Mouse (Mus musculus): ENCODE results near the gene 9230102O04Rik.

The 9230102O04Rik gene

GRCm38 (mm10) chr2:9871798-9872197, 17.5 kb downstream of the 9230102O04Rik start:
- no peak for DNase-seq (ENCODE audit: low spot score in 2 of 2)

- DNase-seq (ENCODE audit: low spot score in 2 of 2), result no peak
Measured at GRCm38 (mm10) chr2:9871141-9871716, 18.1 kb downstream of the 9230102O04Rik start.

- DNase-seq (ENCODE audit: low spot score in 2 of 2), result no peak
Measured at GRCm38 (mm10) chr2:9867092-9867825, 22.1 kb downstream of the 9230102O04Rik start.

GRCm38 (mm10) chr2:9860698-9861097, 28.6 kb downstream of the 9230102O04Rik start:
- no peak for DNase-seq (ENCODE audit: low spot score in 2 of 2)

GRCm38 (mm10) chr2:9855861-9856260, 33.5 kb downstream of the 9230102O04Rik start:
- no peak for DNase-seq (ENCODE audit: low spot score in 2 of 2)

- DNase-seq (ENCODE audit: low spot score in 2 of 2), result no peak
Measured at GRCm38 (mm10) chr2:9852851-9853576, 36.3 kb downstream of the 9230102O04Rik start.

GRCm38 (mm10) chr2:9835195-9835594, 54.1 kb downstream of the 9230102O04Rik start:
- no peak for DNase-seq (ENCODE audit: low spot score in 2 of 2)

GRCm38 (mm10) chr2:9833712-9834111, 55.6 kb downstream of the 9230102O04Rik start:
- no peak for DNase-seq (ENCODE audit: low spot score in 2 of 2)
